Mouse (Mus musculus) hindbrain, embryonic 15.5 days (tissue): ENCODE data around the gene Prl2c1. TPM values are rescaled to one million over a fixed set of nuclear protein-coding genes. Genes with fewer than 3 reads are reported as not detected.
"Not testable (repeated sequence)": the region's sequence is repeated elsewhere in the genome, so short reads cannot be mapped to it uniquely, and the experiment has no call there.

ENCODE experiments used
- ATAC-seq: fragments of 200-750 bp; cut with Nextera tagmentation; 2 replicates; pipeline ENCODE4 v1.8.0; 2017; ENCODE audit warnings: low read depth, moderate number of reproducible peaks, moderate TSS enrichment; ENCODE audit not compliant: low FRiP score
- H3K27ac ChIP-seq: fragments of 300-500 bp; sonication (generic); replicated peaks from 2 replicates; pipeline ENCODE4 v1.5.1; 2015; ENCODE audit warnings: mild to moderate bottlenecking, inconsistent platforms
- H3K27me3 ChIP-seq: fragments of 300-500 bp; sonication (generic); 2 replicates; pipeline ENCODE4 v1.6.1; 2015; ENCODE audit warnings: control low read depth, inconsistent platforms
- H3K36me3 ChIP-seq: fragments of 300-500 bp; sonication (generic); 2 replicates; pipeline ENCODE4 v1.6.1; 2015; ENCODE audit warnings: control low read depth, inconsistent platforms
- H3K4me1 ChIP-seq: fragments of 300-500 bp; sonication (generic); replicated peaks from 2 replicates; pipeline ENCODE4 v1.6.1; 2015; ENCODE audit warnings: control low read depth, inconsistent platforms
- H3K4me2 ChIP-seq: fragments of 300-500 bp; sonication (generic); 2 replicates; pipeline ENCODE4 v1.6.1; 2015; ENCODE audit warnings: moderate library complexity, mild to moderate bottlenecking, inconsistent platforms
- H3K4me3 ChIP-seq: fragments of 300-500 bp; sonication (generic); 2 replicates; pipeline ENCODE4 v1.5.1; 2015; ENCODE audit warnings: mild to moderate bottlenecking, inconsistent platforms
- H3K9ac ChIP-seq: fragments of 300-500 bp; sonication (generic); 2 replicates; pipeline ENCODE4 v1.6.1; 2015; ENCODE audit warnings: inconsistent platforms
- H3K9me3 ChIP-seq: fragments of 300-500 bp; sonication (generic); 2 replicates; pipeline ENCODE4 v1.6.1; 2016; ENCODE audit warnings: control low read depth, inconsistent platforms
- WGBS: fragments of 180-500 bp; shearing (Covaris S2); methylation state at CpG from one replicate; pipeline ENCODE4 v1.1.7; 2015; 5-methylcytosine and 5-hydroxymethylcytosine counted together
- polyA plus RNA-seq: library from polyadenylated mRNA; unstranded; fragments of >200 nt; fragmentation: Nextera tagmentation; extraction: Ambion mirVana; gene quantifications from 2 replicates; pipeline ENCODE4 v1.2.1, GENCODE M21; 2015

The Prl2c1 gene
- not detected in 2 replicates for polyA plus RNA-seq

- H3K27me3 ChIP-seq, result no peaks in the 10 kb centered on the region
- ATAC-seq, result no peak
- no peak within 1 kb of the TSS for H3K4me2 ChIP-seq
- no peak within 1 kb of the TSS for H3K4me3 ChIP-seq
- 95% methylated on average over 3 of the region's 3 CpGs for WGBS
- no peak within 1 kb of the TSS for H3K9ac ChIP-seq
- no peak within 1 kb of the TSS for H3K27ac ChIP-seq
- no peaks in the 10 kb centered on the region for H3K4me1 ChIP-seq
- no peaks in the 10 kb centered on the region for H3K36me3 ChIP-seq
- no peaks in the 10 kb centered on the region for H3K9me3 ChIP-seq
Observed at GRCm38 (mm10) chr13:27849042-27849441, at the start of gene Prl2c1. Gene Prl2c1, plus strand, starts transcription at chr13:27849342.

GRCm38 (mm10) chr13:27801354-27801753 is 47.8 kb upstream of the Prl2c1 start, which contains the start of gene Prl2a1:
Gene Prl2a1, plus strand, starts transcription at chr13:27801654.
- Histone ChIP-seq H3K4me2 (no peak within 1 kb of the TSS), H3K9me3 (no peaks in the 10 kb centered on the region), H3K4me3 (no peak within 1 kb of the TSS), H3K4me1 (no peaks in the 10 kb centered on the region), H3K27ac (no peak within 1 kb of the TSS), H3K36me3 (no peaks in the 10 kb centered on the region), H3K27me3 (no peaks in the 10 kb centered on the region), H3K9ac (no peak within 1 kb of the TSS)
- 74% methylated on average over 1 of the region's 1 CpGs for WGBS
- ATAC-seq, result no peak

GRCm38 (mm10) chr13:27802765-27803164 is 46.4 kb upstream of the Prl2c1 start:
- no peak overlapping the region for H3K4me3 ChIP-seq
- no peaks in the 10 kb centered on the region for H3K27me3 ChIP-seq
- no peak for ATAC-seq
- no peaks in the 10 kb centered on the region for H3K4me1 ChIP-seq
- H3K9ac ChIP-seq, result no peak overlapping the region
- no peaks in the 10 kb centered on the region for H3K9me3 ChIP-seq
- WGBS, result 91% methylated on average over 1 of the region's 1 CpGs
- no peaks in the 10 kb centered on the region for H3K36me3 ChIP-seq
- no peak overlapping the region for H3K27ac ChIP-seq
- H3K4me2 ChIP-seq, result no peak overlapping the region

GRCm38 (mm10) chr13:27904236-27904635 is 55.1 kb downstream of the Prl2c1 start:
- H3K36me3 ChIP-seq, ATAC-seq, H3K27ac ChIP-seq, H3K4me2 ChIP-seq, H3K4me1 ChIP-seq, H3K9me3 ChIP-seq, H3K4me3 ChIP-seq, H3K9ac ChIP-seq, H3K27me3 ChIP-seq: not testable (repeated sequence)
- WGBS, result 89% methylated on average over 2 of the region's 2 CpGs

Other genes with a start within 250 kb of the Prl2c1 start
- not detected in 2 replicates for gene Prl7b1, start 238.8 kb upstream of the Prl2c1 start, polyA plus RNA-seq
- not detected in 2 replicates for gene Prl7a1, start 206.8 kb upstream of the Prl2c1 start, polyA plus RNA-seq
- not detected in 2 replicates for gene Prl7a2, start 181.3 kb upstream of the Prl2c1 start, polyA plus RNA-seq
- not detected in 2 replicates for gene Prl7d1, start 132.6 kb upstream of the Prl2c1 start, polyA plus RNA-seq
- not detected in 2 replicates for gene Prl7c1, start 68.5 kb upstream of the Prl2c1 start, polyA plus RNA-seq
- not detected in 2 replicates for gene Prl2a1, start 47.7 kb upstream of the Prl2c1 start, polyA plus RNA-seq
- not detected in 2 replicates for gene Prl4a1, start 166.9 kb downstream of the Prl2c1 start, polyA plus RNA-seq